Mouse (Mus musculus): ENCODE data around the gene Pidd1.
"Not testable (repeated sequence)": the region's sequence is repeated elsewhere in the genome, so short reads cannot be mapped to it uniquely, and the experiment has no call there.

Gene Pidd1

DNA sequence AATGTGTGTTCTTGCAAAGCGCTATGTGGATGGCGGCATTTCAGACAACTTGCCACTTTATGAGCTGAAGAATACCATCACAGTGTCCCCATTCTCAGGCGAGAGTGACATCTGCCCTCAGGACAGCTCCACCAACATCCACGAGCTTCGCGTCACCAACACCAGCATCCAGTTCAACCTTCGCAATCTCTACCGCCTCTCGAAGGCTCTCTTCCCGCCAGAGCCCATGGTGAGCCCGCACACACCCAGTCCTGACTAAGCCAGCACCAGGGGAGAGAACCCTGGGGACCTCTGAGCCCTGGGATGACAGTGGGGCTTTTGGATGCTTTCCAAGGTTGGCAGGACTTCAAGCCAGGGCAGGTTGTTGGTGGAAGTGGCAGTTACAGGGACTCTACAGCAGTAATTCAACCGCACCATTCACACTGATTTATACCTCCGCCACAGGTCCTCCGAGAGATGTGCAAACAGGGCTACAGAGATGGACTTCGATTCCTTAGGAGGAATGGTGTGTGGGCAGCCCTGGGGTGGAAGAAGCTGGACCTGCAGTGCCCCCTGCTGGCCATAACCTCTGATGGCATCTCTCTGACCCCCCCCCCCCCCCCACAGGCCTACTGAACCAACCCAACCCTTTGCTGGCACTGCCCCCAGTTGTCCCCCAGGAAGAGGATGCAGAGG is 14.3 kb upstream of the Pidd1 start:
- peak; percentile 73 for DNase-seq

DNA sequence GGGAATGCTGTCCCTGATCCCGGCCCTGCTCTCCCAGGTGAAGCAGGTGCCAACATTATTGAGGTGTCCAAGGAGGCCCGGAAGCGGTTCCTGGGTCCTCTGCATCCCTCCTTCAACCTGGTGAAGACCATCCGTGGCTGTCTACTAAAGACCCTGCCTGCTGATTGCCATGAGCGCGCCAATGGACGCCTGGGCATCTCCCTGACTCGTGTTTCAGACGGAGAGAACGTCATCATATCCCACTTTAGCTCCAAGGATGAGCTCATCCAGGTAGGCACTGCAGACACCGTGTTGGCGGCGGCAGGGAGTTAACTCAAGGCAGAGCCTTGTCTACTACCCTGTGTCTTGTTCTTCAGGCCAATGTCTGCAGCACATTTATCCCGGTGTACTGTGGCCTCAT is 13.4 kb upstream of the Pidd1 start:
- DNase-seq: no peak

DNA sequence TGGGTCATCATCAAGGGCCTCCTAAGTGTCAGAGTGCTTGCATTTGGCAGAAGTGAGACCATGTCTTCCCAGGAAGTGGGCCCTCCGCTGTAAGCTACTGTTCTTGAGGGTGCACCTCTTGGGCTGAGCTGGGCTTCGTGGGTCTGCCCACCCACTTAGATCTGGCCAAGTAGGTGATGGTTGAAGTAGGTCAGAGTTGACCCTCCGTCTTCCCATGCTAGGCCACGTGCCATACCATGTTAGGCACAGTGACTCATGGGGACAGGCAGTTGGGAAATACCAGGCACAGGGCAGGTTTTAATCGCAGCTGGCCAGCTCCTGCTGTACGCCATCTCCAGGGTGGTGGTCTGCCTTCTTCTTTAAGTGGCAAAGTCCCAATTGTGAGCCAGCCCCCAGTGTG is 12.9 kb upstream of the Pidd1 start:
- DNase-seq: peak; percentile 4

DNA sequence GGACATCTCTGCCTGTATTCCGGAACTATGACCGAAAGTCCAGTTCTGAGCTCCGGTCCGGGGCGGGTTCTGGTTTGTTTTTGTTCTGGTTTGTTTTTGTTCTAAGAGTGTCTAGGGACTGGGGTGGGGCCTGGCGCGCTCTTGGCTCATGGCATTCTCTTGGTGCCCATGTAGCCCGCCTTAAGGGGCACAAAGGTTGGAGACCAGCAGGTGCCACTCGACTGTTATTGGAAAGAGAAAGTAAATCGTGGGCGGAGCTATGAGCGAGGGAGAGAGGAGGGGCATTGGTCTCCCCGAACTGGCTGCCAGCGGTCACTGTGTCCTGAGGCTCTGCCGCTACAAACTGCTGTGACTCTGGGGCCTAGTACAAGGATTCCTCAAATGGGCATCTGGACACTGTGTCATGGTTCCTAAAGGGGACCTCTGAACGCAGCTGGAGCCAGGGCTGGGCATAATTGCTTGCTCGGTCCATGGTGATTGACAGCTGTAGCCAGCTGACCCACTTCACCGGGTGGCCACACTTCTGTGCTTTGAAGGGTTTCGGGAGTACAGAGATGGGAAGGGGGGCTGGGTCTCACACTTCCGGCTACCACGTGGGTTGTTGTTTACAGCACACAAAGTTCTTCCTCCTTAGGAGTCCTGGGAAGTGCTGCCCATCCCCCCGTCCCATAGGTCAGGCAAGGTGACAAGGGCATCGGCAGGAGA is 11.9 kb upstream of the Pidd1 start:
- peak; percentile 89 for DNase-seq

DNA sequence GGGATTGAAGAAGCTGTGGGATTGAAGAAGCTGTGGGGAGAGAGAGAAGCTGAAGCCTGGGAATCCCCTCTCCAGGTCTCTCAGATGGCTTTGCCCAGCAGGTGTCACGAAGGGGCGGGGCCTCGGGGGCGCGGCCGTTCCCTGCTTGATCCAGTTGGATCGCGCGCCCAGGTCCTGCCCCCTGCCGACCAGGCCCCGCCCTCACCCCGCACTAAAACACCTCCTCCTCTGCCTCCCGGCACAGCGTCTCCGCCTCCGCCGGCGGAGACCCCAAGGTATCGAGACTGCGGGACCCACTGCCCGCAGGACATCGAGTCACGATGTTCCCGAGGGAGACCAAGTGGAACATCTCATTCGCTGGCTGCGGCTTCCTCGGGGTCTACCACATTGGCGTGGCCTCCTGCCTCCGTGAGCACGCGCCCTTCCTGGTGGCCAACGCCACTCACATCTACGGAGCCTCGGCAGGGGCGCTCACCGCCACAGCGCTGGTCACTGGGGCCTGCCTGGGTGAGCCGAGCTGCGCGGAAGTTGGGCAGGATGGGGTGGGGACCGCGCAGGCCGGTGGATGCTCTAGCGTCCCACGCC is 11.2 kb upstream of the Pidd1 start, which contains the start of gene Pnpla2:
Gene Pnpla2, plus strand, starts transcription at position 232 of the 585 bp plus-strand sequence.
- DNase-seq: peak; percentile 97

DNA sequence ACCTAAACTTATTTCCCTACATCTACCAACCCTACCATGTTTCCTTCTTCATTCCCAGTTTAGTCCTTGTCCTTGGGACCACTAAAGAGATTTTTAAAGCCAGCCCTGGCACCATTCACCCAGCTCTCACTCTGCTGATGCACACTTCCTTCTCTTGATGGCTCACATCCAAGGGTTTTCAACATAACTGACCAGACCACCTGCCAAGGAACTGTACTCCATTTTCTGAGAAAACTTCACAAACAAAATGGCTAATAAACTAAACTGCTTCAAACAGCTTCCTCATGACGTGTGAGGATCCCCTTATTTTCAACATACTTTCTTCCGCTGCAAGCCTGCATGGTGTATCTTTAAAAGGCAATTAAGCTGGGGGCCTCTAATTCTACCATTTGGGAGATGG is 9.8 kb upstream of the Pidd1 start:
- DNase-seq: no peak

DNA sequence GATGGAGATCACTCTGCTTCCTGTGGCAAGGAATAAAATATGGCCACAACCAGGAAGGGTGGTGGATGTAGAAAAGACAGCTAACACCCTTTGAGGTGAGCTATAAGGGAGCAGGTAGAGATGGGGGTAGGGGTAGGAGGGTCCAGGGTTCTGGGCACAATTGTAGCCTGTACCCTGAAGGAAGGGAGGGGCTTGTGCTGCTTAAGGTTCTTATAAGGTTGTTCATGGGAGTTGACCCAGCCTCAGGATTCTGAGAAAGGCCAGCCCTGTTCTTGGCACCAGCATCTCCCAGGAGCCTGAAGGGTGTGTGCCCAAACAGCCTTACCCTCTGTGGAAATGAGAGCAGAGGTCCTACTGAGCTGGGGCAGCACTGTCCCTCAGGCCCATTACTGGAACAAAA is 8.1 kb upstream of the Pidd1 start:
- DNase-seq: no peak

DNA sequence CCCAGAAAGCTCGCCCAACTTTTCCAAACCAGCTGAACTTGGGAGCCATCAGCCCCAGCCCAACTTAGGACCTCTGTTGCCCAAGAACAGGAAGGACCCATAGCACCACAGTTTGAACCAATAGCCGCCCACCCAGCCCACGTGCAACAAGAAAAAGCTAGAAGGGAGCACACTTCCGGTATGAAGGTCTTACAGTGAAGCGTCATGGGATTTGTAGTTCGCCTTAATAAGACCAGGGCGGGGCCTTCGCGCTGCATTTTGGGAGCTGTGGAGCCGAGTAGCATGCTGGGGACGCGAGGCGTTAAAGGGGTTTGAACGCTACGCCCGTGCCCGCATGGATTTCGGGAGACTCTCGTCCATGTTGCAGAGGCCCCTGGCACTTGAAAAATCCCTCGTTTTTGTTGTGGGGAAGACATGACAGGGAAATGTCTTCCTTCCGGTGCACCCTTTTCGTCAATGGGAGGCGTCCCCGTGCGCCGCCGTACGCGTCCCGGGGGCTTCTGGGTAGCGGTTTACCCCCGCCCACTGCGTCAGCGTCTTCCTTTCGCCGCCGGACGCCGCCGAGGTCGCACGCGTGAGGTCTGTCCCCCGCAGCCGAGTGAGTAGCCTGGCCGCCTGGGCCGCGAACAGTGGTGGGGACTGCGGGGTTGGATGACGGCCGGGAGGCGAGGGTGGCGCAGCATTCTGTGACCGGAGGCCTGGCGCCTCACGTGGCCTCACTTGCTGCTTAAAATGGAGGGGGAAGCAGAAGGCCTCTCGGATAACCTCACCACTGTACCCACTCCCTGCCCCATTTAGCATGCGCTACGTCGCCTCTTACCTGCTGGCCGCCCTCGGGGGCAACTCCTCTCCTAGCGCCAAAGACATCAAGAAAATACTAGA is 3.5 kb upstream of the Pidd1 start, which contains the start of gene Rplp2:
Gene Rplp2, plus strand, starts transcription at position 261 of the 882 bp plus-strand sequence.
- DNase-seq: peak; percentile 95

DNA sequence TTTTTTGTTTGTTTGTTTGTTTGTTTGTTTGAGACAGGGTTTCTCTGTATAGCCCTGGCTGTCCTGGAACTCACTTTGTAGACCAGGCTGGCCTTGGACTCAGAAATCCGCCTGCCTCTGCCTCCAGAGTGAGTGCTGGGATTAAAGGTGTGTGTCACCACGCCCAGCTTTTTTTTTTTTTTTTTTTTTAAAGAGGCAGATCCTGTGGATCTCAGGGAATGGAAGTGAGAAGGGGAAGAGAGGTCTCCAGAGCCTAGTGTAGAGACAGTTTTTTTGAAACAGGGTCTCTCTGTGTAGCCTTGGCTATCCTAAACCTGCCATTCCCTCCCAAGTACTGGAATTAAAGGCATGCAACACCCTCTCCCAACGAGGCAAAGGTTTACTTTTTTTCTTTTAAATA is 2.5 kb upstream of the Pidd1 start:
- not testable (repeated sequence) for DNase-seq

DNA sequence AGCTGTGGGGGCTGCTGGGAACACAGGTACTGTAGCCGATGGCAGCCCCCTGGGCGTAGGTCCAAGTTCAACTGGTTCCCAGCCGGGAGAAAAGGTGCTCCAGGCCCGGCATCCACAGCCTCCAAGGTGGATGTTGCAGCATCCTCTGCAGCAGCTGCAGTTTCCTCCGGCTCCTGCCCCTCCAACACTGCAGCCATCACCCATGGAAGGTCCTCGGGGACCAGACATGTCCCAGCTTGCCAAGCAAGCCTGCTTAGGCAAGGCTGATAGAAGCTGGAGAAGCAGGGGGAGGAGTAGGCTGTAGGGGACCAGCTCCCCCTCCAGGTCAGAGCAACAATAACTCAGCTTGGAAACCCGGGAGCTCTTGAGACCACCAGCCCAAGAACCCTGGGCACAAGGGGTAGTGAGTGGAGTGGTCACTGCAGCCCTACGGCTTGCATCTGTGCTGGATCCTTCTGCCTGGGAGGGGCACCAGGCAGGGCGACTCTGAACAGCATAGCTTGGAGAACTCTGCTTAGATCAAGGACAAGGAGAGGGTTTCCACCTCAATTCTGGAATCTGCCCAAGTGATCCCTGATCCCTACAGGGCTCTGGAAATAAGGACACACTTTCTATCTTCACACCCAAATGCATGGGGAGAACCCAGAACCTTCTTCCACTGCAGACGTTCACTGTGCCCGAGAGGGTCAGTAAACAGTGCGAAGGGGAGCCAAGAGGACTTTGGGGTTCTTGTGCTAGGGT is 574 bp downstream of the Pidd1 start:
- no peak for DNase-seq

DNA sequence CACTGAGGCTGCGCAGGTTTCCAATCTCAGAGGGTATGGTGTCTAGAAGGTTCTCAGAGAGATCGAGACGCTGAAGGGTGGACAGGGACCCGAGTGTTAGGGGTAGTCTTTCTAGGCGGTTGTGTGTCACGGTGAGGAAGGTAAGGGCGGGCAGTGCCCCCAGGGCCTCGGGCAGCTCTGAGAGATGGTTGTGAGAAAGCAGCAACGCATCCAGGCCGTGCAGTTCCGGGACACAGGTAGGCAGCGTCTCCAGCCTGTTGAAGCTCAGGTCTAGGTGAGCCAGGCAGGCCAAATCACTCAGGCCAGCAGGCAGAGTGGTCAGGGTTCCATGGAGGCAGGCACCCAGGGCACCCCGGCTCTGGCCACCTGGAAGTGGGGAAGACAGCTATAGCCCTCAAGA is 1.6 kb downstream of the Pidd1 start:
- no peak for DNase-seq

DNA sequence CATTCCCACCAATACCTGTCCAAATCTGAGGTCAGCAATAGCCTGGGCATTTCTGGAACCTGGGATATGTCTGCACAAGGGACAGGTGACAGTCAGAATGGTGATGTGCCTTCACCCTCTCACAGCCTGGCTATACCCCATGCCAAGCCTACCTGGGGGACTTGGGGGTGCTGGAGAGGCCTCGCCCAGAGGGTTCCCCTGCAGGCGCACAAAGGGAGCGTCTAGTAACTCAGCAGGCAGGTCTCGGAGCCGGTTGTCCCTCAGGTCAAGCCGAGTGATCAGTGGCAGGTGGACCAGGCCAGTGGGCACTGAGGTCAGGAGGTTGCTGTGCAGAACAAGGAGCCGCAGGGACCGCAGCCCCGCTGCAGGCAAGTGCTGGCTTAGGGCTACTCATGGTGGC is 2.4 kb downstream of the Pidd1 start:
- no peak for DNase-seq

DNA sequence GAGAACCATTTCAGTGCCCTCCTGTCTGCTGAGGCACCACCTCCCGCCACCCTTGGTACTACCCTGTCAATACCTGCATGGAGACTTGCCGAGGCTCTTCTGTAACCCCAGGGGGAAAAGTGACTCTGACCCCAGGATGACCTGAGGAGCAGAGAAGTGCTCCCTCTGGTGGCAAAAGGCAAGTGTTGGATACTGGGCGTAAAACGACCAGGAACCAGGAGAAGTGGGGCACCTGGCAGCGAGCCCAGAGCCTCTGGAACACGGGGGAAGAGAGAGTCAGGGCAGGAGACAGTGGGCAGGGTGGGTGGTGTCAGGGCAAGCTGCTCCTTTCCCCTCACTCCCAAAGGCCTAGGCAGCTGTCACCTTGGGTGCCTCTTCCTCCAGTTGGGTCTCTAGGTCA is 3.2 kb downstream of the Pidd1 start:
- peak; percentile 78 for DNase-seq

DNA sequence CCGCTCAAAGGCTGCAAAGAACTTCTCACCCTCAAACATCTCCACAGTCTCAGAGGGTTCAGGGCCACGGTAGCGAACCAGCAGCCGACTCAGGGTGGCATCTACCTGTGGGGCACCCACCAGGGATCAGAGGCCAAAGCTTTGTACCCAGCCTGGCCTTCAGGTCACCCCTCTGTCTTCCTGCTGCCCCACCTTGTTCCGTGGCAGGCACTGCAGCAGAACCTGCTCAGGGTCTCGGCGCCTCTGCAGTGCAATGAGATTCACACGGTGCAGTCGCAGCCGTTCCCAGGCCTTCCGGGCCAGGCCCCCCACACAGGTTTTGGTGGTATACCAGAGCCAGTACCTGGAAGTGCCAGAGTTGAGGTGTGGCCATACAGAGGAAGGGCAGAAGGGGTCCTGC is 4.0 kb downstream of the Pidd1 start:
- no peak for DNase-seq

DNA sequence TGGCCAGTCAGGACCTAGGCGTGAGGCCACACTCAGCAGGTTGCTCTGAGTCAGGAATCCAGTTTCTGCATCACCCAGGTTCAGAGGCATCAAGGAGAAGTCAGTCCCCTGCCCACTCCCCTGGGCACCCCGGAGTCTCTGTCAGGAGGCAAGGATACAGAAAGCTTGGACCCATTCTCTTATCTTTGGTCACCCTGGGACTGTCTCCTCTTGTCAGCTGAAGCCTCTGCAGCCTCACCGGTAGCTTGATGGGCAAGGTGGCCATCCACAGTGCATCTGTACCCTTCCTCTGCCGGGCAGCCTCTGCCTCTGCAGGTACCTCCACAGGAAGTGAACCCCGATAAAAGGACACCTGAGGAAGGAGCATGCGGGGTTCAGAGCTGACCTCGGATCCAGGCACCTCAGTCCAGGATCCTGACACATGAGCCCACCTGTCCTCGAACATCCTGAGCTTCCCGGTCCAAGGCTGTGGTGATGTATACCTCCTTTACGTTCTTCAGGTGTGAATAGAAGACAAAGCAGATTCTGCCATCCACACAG is 4.6 kb downstream of the Pidd1 start:
- DNase-seq: no peak

DNA sequence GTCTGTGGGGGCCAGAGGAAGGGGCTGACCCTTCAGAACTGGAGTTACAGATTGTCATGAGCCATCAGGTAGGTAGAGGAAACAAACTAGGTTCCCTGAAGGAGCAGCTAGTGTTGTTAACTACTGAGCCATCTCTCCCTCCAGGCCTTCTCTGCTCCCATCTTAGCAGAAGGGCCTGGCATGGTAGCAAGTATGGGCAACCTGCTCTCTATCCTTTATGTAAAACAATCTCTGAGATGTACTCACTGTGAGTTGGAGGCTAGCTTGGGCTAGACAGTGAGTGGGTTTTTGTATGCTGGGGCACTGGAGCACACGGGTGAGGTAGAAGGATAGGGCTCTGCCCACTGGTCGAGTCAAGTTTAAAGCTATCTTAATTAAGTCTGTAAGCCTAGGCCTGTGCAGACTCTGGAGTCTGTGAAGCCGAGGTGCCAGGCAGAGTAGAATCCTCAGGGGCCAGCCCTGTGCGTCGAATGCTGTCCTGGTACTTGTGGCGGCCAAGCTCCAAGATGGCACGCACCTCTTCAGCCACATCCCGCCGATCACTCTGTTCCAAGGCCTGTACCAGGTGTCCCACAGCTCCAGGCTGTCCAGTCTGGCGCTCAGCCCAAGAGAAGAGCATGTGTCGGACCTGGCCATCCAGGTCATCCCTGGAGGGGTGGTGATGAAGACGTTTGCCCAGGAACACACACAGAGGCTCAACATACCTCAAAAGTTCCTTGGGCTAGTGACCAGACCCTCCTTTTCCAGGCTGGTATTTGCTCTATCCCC is 5.4 kb downstream of the Pidd1 start:
- DNase-seq: no peak

DNA sequence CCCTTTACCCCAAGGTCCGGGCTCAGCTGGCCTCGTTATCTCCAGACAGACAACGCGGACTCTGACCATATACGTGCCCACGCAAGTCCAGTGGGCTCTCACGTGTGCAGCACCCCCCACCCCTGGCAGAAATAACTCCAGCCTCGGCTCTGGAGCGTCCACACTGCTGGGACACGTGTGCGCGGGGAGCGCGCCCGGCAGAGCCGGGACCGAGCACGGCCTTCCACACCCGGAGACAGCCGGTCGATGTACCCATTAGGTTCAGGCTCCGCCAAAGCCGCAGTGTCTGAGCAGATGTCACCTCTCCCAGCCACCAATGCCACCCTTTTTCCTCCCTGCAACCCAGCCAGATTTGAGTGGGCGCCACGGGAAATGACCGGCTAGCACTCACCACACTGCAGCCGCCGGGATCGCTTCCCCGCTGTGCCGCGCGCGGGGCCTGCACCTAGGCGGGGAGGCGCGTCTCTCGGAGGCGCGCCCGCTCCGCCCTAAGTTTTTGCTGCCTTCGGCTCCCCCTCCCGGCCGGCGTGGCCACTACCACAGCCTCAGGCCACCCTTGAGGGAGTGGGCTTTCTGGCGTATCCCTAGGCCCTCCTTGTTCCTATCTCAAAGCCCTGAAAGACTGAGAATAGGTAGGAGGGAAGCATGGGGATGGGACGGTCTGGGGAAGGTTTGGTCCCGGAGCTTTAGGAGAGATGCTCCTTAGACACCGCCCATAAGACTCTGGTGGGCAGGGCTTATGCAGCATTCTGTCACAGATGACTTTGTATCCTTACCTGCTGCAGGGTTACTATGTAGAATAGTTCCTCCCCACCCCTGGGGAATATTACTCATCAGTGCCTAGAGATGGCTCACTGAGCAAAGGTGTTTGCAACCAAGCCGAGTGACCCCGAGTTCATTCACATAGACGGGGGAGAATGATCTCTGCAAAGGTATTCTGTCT is 6.4 kb downstream of the Pidd1 start, which contains the start of gene Slc25a22:
Gene Slc25a22, minus strand, starts transcription at position 715 of the 943 bp plus-strand sequence.
- DNase-seq: peak; percentile 87

DNA sequence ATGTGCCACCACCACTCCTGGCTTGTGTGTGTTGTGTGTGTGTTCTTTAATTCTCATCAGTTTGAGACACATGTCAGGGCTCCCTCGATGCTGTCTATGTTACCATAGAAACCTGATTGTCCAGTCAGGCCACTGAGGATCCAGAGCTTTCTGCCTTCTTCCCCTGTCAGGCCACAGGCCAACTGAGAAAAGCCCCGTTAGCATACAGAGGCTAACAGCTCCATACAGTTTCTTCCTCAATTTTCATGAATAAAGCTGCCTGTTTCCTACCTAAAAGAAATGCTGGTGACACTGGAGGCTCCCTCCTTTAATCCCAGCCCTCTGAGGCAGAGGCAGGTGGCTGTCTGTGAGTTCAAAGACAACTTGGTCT is 7.3 kb downstream of the Pidd1 start:
- DNase-seq: no peak

DNA sequence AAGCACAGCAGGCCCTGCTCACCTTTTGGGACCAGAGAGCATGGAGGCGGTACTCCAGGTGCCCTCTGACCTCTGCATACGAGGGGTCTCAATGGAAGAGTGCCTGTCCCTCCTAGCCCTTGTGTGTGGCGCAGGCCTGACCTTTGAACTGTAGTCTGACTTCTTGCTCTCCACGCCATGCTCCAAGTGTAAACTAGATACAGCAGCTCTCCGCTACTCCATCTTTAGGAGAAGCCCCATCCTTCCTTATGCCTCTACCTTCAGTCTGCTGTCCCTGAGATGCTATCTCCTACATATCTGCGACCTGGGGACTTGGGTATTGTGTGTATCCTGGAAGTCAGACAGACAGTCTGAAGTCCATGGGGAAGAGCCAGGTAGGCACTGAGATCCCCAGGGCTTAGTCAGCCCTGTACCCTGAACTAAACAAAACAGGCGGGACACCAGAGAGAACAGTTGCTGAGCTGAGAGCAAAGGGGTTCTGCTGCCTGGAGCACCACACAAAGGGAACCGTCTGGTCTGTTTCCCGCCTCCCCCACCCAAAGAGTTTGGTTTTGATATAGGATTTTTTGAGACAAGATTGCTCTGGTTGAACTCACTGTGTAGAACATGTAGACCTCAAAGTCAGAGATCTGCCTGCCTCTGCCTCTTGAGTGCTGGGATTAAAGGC is 7.8 kb downstream of the Pidd1 start:
- DNase-seq: no peak
